ENCODE assay signal across 8 mouse cellular contexts in the genomic region with DNA sequence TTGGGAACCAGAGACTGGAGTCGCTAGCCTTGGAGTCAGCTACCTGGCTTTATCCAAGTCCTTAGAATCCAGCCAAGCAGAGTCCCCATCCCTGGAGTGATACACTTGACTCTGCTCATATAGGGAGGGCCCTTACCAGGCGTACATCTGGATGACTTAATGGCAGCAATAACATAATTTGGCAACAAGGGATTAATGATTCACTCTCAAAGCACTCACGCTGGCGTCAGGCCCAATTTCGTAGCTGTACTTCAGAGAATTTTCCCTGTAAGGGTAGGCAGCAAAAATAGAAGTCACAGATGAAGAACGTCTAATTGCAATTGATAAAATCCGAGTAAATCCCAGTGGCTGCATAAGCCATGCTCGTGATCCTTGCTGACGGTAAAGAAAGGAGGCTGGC.
DNase-seq lines count a peak whose midpoint lies in the region; ATAC-seq and TF ChIP-seq lines count a peak whose summit lies in the region.

No protein-coding gene starts in this region.

- no peak overlapping the region for H3K27ac ChIP-seq in gastrocnemius, adult 2 months

- no peak overlapping the region for H3K4me3 ChIP-seq in gastrocnemius, adult 2 months

- TF ChIP-seq CTCF in gastrocnemius, adult 2 months (IDR thresholded peaks at IDR 0.05), result no peak

- intact Hi-C loops in gastrocnemius, adult 2 months (cut with DNase I), result no loop called here
- intact Hi-C loops in heart, postnatal 36 days (cut with DNase I), result no loop called here
- intact Hi-C loops in left cerebral cortex, postnatal 36 days (cut with DNase I), result no loop called here

- DNase-seq in gastrocnemius, adult 2 months, result peak; percentile 51
- no peak for DNase-seq in gastrocnemius, adult 18-20 months (ENCODE audit: low spot score)
- peak; percentile 12 for DNase-seq in right cerebral cortex, adult 18-20 months
- no peak for DNase-seq in right cerebral cortex, postnatal 25 days
- peak; percentile 7 to 17 for DNase-seq in heart, postnatal 36 days
- peak; percentile 52 for DNase-seq in right cerebral cortex, postnatal 4 days
- no peak for DNase-seq in left cerebral cortex, postnatal 36 days (ENCODE audit: low spot score in 2 of 2)

- no peak for ATAC-seq in megakaryocyte progenitor cell, adult 5-6 weeks (replicated peaks; ENCODE audit: poor library complexity)

Comparison
In these comparisons a context has a peak if more than half of its experiments do, and no peak if none do; other contexts are left out.
1. DNase-seq: peak in gastrocnemius, adult 2 months (single experiment), right cerebral cortex, adult 18-20 months (single experiment), heart, postnatal 36 days (2 of 2) and right cerebral cortex, postnatal 4 days (single experiment); none in gastrocnemius, adult 18-20 months (single experiment), right cerebral cortex, postnatal 25 days (single experiment) and left cerebral cortex, postnatal 36 days (0 of 2).